Mouse (Mus musculus) stomach, postnatal 0 days (tissue): ENCODE measurements around the gene Dnmt3a.

Source experiments
- CTCF ChIP-seq: IDR thresholded peaks from 2 replicates; pipeline ENCODE4 v1.5.1; 2016; ENCODE audit warnings: antibody characterized with exemption, low read depth, mild to moderate bottlenecking, moderate library complexity
- EP300 ChIP-seq: optimal IDR thresholded peaks from 2 replicates; pipeline ENCODE3; 2016; ENCODE audit warnings: antibody characterized with exemption

- no peak for TF ChIP-seq EP300
- TF ChIP-seq CTCF, result no peak
These were observed 7.3 kb downstream of the Dnmt3a start for GRCm38 (mm10) chr12:3813138-3813537.
